Mouse (Mus musculus): Measurements from ENCODE around the gene Gnai3. TPM values are rescaled to one million over a fixed set of nuclear protein-coding genes. Genes with fewer than 3 reads are reported as not detected.

The Gnai3 gene
- 238 TPM for polyA plus RNA-seq (2017; shearing (Covaris generic))

DNA sequence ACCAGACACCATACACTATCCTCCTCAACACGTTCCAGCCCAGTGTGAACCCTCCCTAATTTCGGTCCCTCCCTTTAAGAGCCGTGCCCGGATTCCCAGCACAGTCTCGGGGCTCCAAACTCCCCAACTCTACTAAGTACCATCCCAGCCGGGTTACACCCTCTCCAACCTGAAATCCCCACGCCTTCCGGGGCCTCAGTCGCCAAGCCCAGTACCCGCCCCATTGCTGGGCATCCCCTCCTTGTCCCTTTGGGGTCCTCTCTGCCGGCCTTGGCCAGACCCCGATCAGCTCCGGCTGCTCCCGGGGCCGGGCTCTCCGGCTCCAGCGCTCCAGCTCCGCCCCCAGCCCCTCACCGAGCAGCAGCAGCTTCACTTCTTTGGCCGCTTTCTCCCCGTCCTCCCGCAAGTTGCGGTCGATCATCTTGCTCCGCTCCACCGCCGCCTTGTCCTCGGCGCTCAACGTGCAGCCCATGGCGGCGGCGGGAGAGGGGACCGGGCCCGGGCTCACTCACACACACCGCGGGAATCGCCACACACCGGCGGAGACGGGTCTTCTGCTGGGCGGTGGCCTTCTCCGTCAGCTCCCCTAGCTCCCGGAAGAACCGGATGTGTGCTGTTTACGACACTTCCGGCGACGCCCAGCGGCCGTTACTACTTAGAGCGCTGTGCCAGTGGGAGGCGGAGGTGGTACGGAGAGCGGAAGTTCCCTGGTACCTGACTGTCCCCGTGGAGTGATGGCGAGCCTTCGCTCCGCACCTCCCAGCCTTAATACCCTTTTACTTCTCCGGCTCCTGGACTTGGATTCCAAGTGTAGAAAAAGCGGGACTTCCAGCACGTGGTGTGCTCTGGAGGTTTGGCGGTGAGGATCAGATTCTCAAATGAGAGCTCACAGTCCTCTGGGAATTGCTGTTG is at the start of gene Gnai3:
Gene Gnai3, minus strand, starts transcription at position 613 of the 912 bp plus-strand sequence.

DNA sequence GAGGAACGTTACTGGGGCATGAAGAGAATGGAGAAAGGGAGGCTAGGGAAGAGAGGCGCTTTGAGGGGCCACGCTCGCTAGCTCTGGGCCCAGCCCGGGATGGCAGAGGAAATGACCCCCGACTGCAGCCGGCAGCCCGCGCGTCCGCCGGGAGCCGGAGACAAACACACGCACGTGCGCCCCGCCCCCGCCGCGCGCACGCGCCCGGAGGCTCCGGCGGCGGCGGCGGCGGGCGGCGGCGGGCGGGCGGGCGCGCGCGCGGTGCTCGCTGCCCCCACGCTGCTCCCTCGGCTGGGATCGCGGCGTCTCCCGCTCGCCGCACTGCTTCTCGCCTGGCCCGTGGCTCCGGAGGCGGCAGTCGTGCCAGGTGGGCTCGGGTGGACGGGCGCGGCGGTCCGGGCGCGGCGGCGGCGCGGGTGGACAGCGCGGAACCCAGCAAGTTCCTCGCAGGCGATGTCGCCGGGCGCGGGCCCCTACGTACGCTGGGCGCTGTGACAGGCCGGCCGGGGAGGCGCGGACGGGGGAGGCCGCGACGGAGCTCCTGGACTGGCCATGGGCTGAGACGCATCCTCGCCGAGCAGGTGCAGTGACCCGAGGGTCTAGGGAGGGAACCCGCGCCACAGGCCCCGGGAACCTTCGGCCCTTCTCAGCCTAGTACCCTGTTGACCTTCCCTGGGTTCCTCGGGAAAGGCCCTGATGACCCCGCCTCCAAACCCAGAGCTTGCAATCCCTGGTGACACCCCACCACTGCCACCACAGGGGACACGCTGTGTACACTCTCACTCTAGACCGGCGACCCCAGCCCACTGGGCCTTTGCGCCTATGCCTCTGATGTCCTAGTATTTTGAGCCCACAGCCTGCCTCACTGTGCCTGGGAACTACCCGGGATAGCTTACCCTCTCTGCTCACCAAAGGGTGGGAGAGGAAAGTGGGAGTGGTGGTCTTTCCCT is 40.4 kb upstream of the Gnai3 start, which contains the start of gene Amigo1:
Gene Amigo1, plus strand, starts transcription at position 238 of the 950 bp plus-strand sequence.

DNA sequence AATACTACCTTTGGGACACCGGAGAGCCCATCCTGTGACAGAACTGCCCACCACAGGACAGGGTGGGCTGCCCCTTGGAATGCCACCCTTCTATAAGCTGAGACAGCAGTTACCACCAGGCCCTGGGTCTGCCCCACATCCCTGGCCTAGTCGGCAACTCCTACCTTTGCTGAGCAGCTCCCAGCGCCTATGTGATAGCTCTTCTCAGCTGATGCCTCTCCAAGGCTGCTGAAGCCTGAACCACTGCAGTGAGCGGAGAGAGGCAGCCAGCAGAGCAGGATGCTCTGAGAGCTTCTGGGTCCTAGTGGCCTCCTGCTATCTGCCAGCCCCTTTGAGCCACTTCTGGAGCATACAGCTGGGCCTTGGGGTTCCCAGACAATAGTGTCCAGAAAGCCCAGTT is 8.7 kb upstream of the Gnai3 start, which contains the start of gene Gpr61:
Gene Gpr61, minus strand, starts transcription at position 227 of the 400 bp plus-strand sequence.

DNA sequence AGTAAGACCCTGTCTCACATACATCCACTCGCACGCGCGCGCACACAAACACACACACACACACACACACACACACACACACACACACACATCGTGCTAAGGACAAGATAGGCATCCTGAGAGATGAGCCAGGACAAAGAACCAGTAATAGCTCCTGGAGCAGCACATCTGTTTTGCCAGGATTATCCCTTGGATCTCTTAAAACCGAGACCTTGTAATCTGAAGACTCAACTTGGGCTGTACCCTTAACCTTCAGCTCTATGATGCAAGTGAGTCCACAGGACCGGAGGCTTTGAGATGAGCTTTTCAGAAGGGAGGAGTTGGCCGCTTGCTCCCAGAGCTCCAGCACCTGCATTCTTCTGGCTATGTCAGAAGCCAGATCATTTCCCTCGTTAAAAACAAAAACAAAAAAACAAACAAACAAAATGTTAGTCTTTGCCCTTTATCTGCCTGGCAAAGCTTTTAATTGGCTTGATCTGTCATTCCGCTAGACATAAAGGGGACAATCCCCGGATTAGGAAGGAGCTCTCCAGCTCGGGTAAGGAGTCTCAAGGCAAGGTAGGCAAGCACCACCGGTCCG is 53.3 kb downstream of the Gnai3 start, which contains the start of gene Gnat2:
Gene Gnat2, plus strand, starts transcription at position 254 of the 580 bp plus-strand sequence.

DNA sequence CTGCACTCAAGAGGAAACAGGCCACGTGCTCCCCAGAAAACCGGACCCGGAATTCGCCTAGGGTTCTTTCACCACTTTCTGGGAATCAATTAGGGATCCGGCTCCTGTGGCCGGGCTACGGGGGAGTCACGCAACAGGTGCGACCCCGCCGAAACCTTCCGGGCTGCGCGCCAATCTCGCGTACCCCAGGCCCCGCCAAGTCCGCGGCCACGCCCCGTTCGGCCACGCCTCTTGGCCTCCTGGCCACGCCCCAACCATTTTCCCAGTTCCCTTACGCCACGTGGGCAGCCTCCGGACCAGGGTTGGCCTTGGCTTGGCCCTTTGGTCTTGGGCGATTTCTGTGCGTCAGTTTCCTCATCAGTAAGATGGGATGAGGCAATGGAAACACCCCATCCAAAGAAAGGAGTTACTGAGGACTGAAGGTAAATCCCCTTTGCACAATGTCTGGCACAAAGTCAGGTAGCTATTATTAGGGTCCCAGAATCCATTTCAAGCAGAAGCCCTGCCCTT is 59.4 kb downstream of the Gnai3 start, which contains the start of gene Ampd2:
Gene Ampd2, minus strand, starts transcription at position 182 of the 510 bp plus-strand sequence.

Other genes starting within 250 kb of the Gnai3 start
- gene Gstm7, start 214.3 kb downstream of the Gnai3 start, polyA plus RNA-seq (2017; shearing (Covaris generic)), result 0.78 TPM
- not detected for gene Gstm6, start 202.4 kb downstream of the Gnai3 start, polyA plus RNA-seq (2017; shearing (Covaris generic))
- gene Gstm3, start 176.9 kb downstream of the Gnai3 start, polyA plus RNA-seq (2017; shearing (Covaris generic)), result not detected
- gene Gstm2, start 159.7 kb downstream of the Gnai3 start, polyA plus RNA-seq (2017; shearing (Covaris generic)), result not detected
- 4.3 TPM for gene Gstm1, start 128.2 kb downstream of the Gnai3 start, polyA plus RNA-seq (2017; shearing (Covaris generic))
- gene Gstm4, start 101.3 kb downstream of the Gnai3 start, polyA plus RNA-seq (2017; shearing (Covaris generic)), result 10.0 TPM
- gene Ampd2, start 59.5 kb downstream of the Gnai3 start, polyA plus RNA-seq (2017; shearing (Covaris generic)), result 71.3 TPM
- gene Gnat2, start 53.4 kb downstream of the Gnai3 start, polyA plus RNA-seq (2017; shearing (Covaris generic)), result not detected
- gene Gpr61, start 8.7 kb upstream of the Gnai3 start, polyA plus RNA-seq (2017; shearing (Covaris generic)), result not detected
- gene Amigo1, start 40.2 kb upstream of the Gnai3 start, polyA plus RNA-seq (2017; shearing (Covaris generic)), result 0.33 TPM
- gene Cyb561d1, start 55.1 kb upstream of the Gnai3 start, polyA plus RNA-seq (2017; shearing (Covaris generic)), result 29.4 TPM
- gene Atxn7l2, start 64.8 kb upstream of the Gnai3 start, polyA plus RNA-seq (2017; shearing (Covaris generic)), result 9.8 TPM
- not detected for gene Sypl2, start 80.5 kb upstream of the Gnai3 start, polyA plus RNA-seq (2017; shearing (Covaris generic))
- gene Psma5, start 110.8 kb upstream of the Gnai3 start, polyA plus RNA-seq (2017; shearing (Covaris generic)), result 143 TPM
- gene Sort1, start 137.9 kb upstream of the Gnai3 start, polyA plus RNA-seq (2017; shearing (Covaris generic)), result 0.10 TPM
- not detected for gene Mybphl, start 218.8 kb upstream of the Gnai3 start, polyA plus RNA-seq (2017; shearing (Covaris generic))
- gene Psrc1, start 237.7 kb upstream of the Gnai3 start, polyA plus RNA-seq (2017; shearing (Covaris generic)), result 1.4 TPM